Mouse (Mus musculus) kidney, adult 2 months (tissue): ENCODE data around the gene Eps15.

ENCODE experiments used
- CTCF ChIP-seq: fragments of 200-500 bp; conservative IDR thresholded peaks from 2 replicates; pipeline ENCODE4 v1.5.1; 2011; ENCODE audit warnings: low read depth, mild to moderate bottlenecking, control low read depth, low read length, moderate library complexity, mixed read lengths; ENCODE audit not compliant: insufficient read depth, insufficient read length
- POLR2A ChIP-seq: fragments of 200-500 bp; IDR thresholded peaks from one replicate; pipeline ENCODE4 v1.6.1; 2011; ENCODE audit warnings: low read depth, low read length, control low read depth

- no peak for TF ChIP-seq CTCF
- no peak for TF ChIP-seq POLR2A
These were observed 23.3 kb upstream of the Eps15 start for GRCm38 (mm10) chr4:109256791-109257190.
